Mouse (Mus musculus) heart, postnatal 14 days (tissue): Measurements from ENCODE around the gene Cd47. TPM values are rescaled to one million over a fixed set of nuclear protein-coding genes. Genes with fewer than 3 reads are reported as not detected.

Experiments used
- DNase-seq, 2 experiments: peaks; one replicate each; pipeline ENCODE4 v3.0.0; 2021 to 2022
- intact Hi-C: fragments of 180-260 bp; cut with DNase I; formaldehyde crosslinking; loops from one replicate; pipeline ENCODE4 v1.15.1; 2025
- total RNA-seq, 2 experiments: library from RNA; stranded (reverse); gene quantifications; 2 replicates each; pipeline ENCODE4 v1.2.3; 2021

Cd47 gene
- total RNA-seq, 2 experiments from 2014 or later, result 67.1 to 71.3 TPM

- intact Hi-C loops, result no loop called here
- DNase-seq, result no peak
Observed at GRCm38 (mm10) chr16:49896132-49896531, 95.8 kb downstream of the Cd47 start.

GRCm38 (mm10) chr16:49901395-49901794, 101.1 kb downstream of the Cd47 start:
- DNase-seq, result no peak
- intact Hi-C loops, result no loop called here

- intact Hi-C loops, result no loop called here
- DNase-seq, result no peak
Observed at GRCm38 (mm10) chr16:49902083-49902482, 101.8 kb downstream of the Cd47 start.

- no peak for DNase-seq
- intact Hi-C loops, result no loop called here
Observed at GRCm38 (mm10) chr16:49904248-49904930, 104.1 kb downstream of the Cd47 start.

- DNase-seq, result no peak
- intact Hi-C loops, result loop anchor here (5.0 kb wide), 1 partner anchor 48 kb away; no protein-coding TSS in a partner anchor
Observed at GRCm38 (mm10) chr16:49905041-49905440, 104.7 kb downstream of the Cd47 start.

GRCm38 (mm10) chr16:49905601-49906001, 105.3 kb downstream of the Cd47 start:
- peak in 1 of 2 experiments; percentile 18 for DNase-seq
- intact Hi-C loops, result loop anchor here (5.0 kb wide), 1 partner anchor 48 kb away; no protein-coding TSS in a partner anchor

GRCm38 (mm10) chr16:49906066-49906465, 105.7 kb downstream of the Cd47 start:
- DNase-seq, result no peak
- intact Hi-C loops, result loop anchor here (5.0 kb wide), 1 partner anchor 49 kb away; no protein-coding TSS in a partner anchor

- intact Hi-C loops, result loop anchor here (5.0 kb wide), 1 partner anchor 50 kb away; no protein-coding TSS in a partner anchor
- no peak for DNase-seq
Observed at GRCm38 (mm10) chr16:49906940-49907339, 106.6 kb downstream of the Cd47 start.

- intact Hi-C loops, result loop anchor here (5.0 kb wide), 1 partner anchor 50 kb away; no protein-coding TSS in a partner anchor
- DNase-seq, result peak; percentile 34 to 55
Observed at GRCm38 (mm10) chr16:49907356-49907755, 107.0 kb downstream of the Cd47 start.

GRCm38 (mm10) chr16:49909536-49909935, 109.2 kb downstream of the Cd47 start:
- intact Hi-C loops, result loop anchor here (5.0 kb wide), 1 partner anchor 52 kb away; no protein-coding TSS in a partner anchor
- DNase-seq, result peak in 1 of 2 experiments; percentile 17

- DNase-seq, result no peak
- intact Hi-C loops, result loop anchor here (5.0 kb wide), 1 partner anchor 48 kb away; no protein-coding TSS in a partner anchor
Observed at GRCm38 (mm10) chr16:49914094-49914493, 113.8 kb downstream of the Cd47 start.

GRCm38 (mm10) chr16:49915532-49916476, 115.5 kb downstream of the Cd47 start:
- intact Hi-C loops, result no loop called here

GRCm38 (mm10) chr16:49920191-49920590, 119.9 kb downstream of the Cd47 start:
- intact Hi-C loops, result no loop called here
- no peak for DNase-seq

More at GRCm38 (mm10) chr16:49915532-49916476, 115.5 kb downstream of the Cd47 start:
- no peak for DNase-seq

GRCm38 (mm10) chr16:49921677-49922076, 121.3 kb downstream of the Cd47 start:
- intact Hi-C loops, result no loop called here

GRCm38 (mm10) chr16:49922098-49922497, 121.8 kb downstream of the Cd47 start:
- intact Hi-C loops, result no loop called here
- DNase-seq, result no peak

More at GRCm38 (mm10) chr16:49921677-49922076, 121.3 kb downstream of the Cd47 start:
- no peak for DNase-seq

GRCm38 (mm10) chr16:49923720-49924119, 123.4 kb downstream of the Cd47 start:
- intact Hi-C loops, result no loop called here
- DNase-seq, result no peak

GRCm38 (mm10) chr16:49924941-49925340, 124.6 kb downstream of the Cd47 start:
- intact Hi-C loops, result no loop called here
- DNase-seq, result no peak

- no peak for DNase-seq
- intact Hi-C loops, result no loop called here
Observed at GRCm38 (mm10) chr16:49933274-49933673, 132.9 kb downstream of the Cd47 start.

GRCm38 (mm10) chr16:49936008-49936443, 135.7 kb downstream of the Cd47 start:
- DNase-seq, result no peak
- intact Hi-C loops, result no loop called here

GRCm38 (mm10) chr16:49936793-49937192, 136.5 kb downstream of the Cd47 start:
- intact Hi-C loops, result no loop called here
- no peak for DNase-seq
